Mouse (Mus musculus) cerebellum, adult 2 months (tissue): Measurements from ENCODE around the gene 1700028K03Rik.

ENCODE experiments used
- CTCF ChIP-seq: fragments of 200-500 bp; IDR thresholded peaks from 2 replicates; pipeline ENCODE4 v1.5.1; 2011; ENCODE audit warnings: low read depth, mild to moderate bottlenecking, control low read depth, low read length, moderate library complexity, borderline replicate concordance; ENCODE audit not compliant: insufficient read depth
- POLR2A ChIP-seq: fragments of 200-500 bp; IDR thresholded peaks from 2 replicates; pipeline ENCODE4 v1.6.1; 2011; ENCODE audit warnings: low read length, control low read depth, borderline replicate concordance; ENCODE audit not compliant: insufficient read depth

DNA sequence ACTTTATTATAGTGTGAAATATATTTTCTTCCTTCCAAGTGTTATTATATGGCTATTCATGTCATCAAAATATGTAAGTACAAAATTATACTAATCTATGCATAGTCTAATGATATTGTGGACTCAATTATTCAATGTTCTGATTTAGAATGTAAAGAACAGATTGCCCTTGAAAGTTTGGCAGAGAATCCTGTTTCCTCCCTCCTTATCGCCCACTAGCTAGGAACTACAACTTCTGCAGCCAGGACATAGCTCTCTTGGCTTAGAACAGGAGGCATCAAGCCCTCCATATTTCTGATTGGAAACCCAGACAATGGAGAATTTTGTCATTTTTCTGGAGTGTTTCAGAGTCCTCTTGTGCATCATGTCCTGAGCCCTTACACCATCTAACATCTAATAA lies 33.8 kb upstream of the 1700028K03Rik start:
- TF ChIP-seq POLR2A: no peak
- TF ChIP-seq CTCF: no peak
